Mouse (Mus musculus) small intestine, adult 2 months (tissue): ENCODE data around the gene Hist1h2ac. TPM values are rescaled to one million over a fixed set of nuclear protein-coding genes. Genes with fewer than 3 reads are reported as not detected.
A peak's percentile ranks its signal among the peaks of the same experiment; 100 is the strongest.

ENCODE experiments used
- H3K27ac ChIP-seq: fragments of 200-500 bp; 2 replicates; pipeline ENCODE4 v1.5.1; 2012; ENCODE audit warnings: low read depth, low read length, control low read depth, inconsistent platforms; ENCODE audit not compliant: insufficient read depth
- H3K27me3 ChIP-seq: fragments of 200-500 bp; 2 replicates; pipeline ENCODE4 v1.6.1; 2012; ENCODE audit warnings: mild to moderate bottlenecking, moderate library complexity, low read length, inconsistent platforms; ENCODE audit not compliant: control insufficient read depth, insufficient read depth
- H3K36me3 ChIP-seq: fragments of 200-500 bp; 2 replicates; pipeline ENCODE4 v1.6.1; 2012; ENCODE audit warnings: mild to moderate bottlenecking, low read length, control low read depth, inconsistent platforms; ENCODE audit not compliant: control insufficient read depth, insufficient read depth
- H3K4me1 ChIP-seq: fragments of 200-500 bp; 2 replicates; pipeline ENCODE4 v1.6.1; 2012; ENCODE audit warnings: low read length, inconsistent platforms, mixed read lengths; ENCODE audit not compliant: control insufficient read depth, insufficient read depth, insufficient read length
- H3K4me3 ChIP-seq: fragments of 200-500 bp; 2 replicates; pipeline ENCODE4 v1.5.1; 2012; ENCODE audit warnings: low read depth, mild to moderate bottlenecking, control low read depth, inconsistent platforms, low read length, moderate library complexity
- CTCF ChIP-seq: fragments of 200-500 bp; IDR thresholded peaks from 2 replicates; pipeline ENCODE4 v1.5.1; 2012; ENCODE audit warnings: low read depth, mild to moderate bottlenecking, control low read depth, inconsistent platforms, low read length, moderate library complexity, mixed read lengths; ENCODE audit not compliant: insufficient replicate concordance, insufficient read length; ENCODE audit errors: extremely low read depth
- POLR2A ChIP-seq: fragments of 200-500 bp; IDR thresholded peaks from 2 replicates; pipeline ENCODE4 v1.6.1; 2012; ENCODE audit warnings: low read depth, mild to moderate bottlenecking, control low read depth, inconsistent platforms, low read length, moderate library complexity
- WGBS: fragments of 180-500 bp; shearing (Covaris S2); methylation state at CpG from one replicate; pipeline ENCODE4 v1.1.7; 2018; 5-methylcytosine and 5-hydroxymethylcytosine counted together
- polyA plus RNA-seq: library from polyadenylated mRNA; depleted of rRNA; stranded (reverse); fragments of >200 nt; gene quantifications from 2 replicates; pipeline ENCODE4 v1.2.3, GENCODE M21; 2012; rRNA removed

Hist1h2ac gene
- polyA plus RNA-seq: 3.1 and 4.0 TPM in 2 replicates

GRCm38 (mm10) chr13:23683755-23684281, at the start of gene Hist1h2ac, which contains the start of gene Hist1h2bc:
TSS of gene Hist1h2ac (minus strand) at chr13:23683948.
TSS of gene Hist1h2bc (plus strand) at chr13:23684199.
- no peaks in the 10 kb centered on the region for H3K36me3 ChIP-seq
- 0 out of 2 replicates have a peak, but pooled peaks cover under 1% of the 10 kb centered on the region for H3K4me1 ChIP-seq
- peak within 1 kb of the TSS; percentile 99 for H3K27ac ChIP-seq
- TF ChIP-seq POLR2A (no peak; the same call in 1 of the 2 replicates), CTCF (no peak)
- H3K4me3 ChIP-seq: peak within 1 kb of the TSS; percentile 90
- H3K27me3 ChIP-seq: no peaks in the 10 kb centered on the region
- WGBS: under 1% methylated on average over 32 of the region's 32 CpGs

- no peaks in the 10 kb centered on the region for H3K36me3 ChIP-seq
- 24% methylated on average over 8 of the region's 8 CpGs for WGBS
- no peak for TF ChIP-seq POLR2A
- TF ChIP-seq CTCF: no peak
These were observed 48.5 kb upstream of the Hist1h2ac start for GRCm38 (mm10) chr13:23732156-23732804.

GRCm38 (mm10) chr13:23730479-23730878, 46.7 kb upstream of the Hist1h2ac start:
- no peaks in the 10 kb centered on the region for H3K36me3 ChIP-seq
- no peak overlapping the region for H3K27ac ChIP-seq
- H3K4me1 ChIP-seq: peaks cover 4% of the 10 kb centered on the region; the same call in 1 of the 2 replicates
- WGBS: 18% methylated on average over 8 of the region's 8 CpGs
- TF ChIP-seq POLR2A (no peak), CTCF (no peak)
- H3K4me3 ChIP-seq: 0 out of 2 replicates have a peak overlapping the region, but pooled peaks have one; percentile 7
- no peaks in the 10 kb centered on the region for H3K27me3 ChIP-seq

More at GRCm38 (mm10) chr13:23732156-23732804, 48.5 kb upstream of the Hist1h2ac start:
- Histone ChIP-seq H3K4me1 (peaks cover 4% of the 10 kb centered on the region; the same call in 1 of the 2 replicates), H3K4me3 (no peak overlapping the region), H3K27me3 (no peaks in the 10 kb centered on the region), H3K27ac (no peak overlapping the region)

DNA sequence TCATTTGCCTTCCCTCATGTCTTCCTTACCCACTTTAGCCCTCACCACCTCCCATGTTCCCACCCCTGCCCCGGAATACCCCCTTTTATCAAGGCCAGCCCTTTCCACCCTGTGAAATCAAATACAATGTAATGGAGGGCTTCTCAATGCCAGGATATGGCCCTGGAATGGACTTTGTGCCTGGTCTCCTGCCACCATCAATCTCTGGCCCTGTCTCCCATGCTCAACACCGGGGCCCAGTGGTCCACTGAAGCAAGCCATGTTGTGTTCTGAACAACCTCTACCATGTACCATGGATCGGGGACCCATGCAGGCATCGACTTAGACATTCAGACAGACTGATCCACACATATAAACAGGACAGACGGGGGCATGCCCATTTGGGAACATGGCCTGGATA, 46.0 kb upstream of the Hist1h2ac start:
- Histone ChIP-seq H3K4me3 (no peak overlapping the region), H3K4me1 (peaks cover 4% of the 10 kb centered on the region; the same call in 1 of the 2 replicates), H3K36me3 (no peaks in the 10 kb centered on the region), H3K27ac (no peak overlapping the region), H3K27me3 (no peaks in the 10 kb centered on the region)
- no peak for TF ChIP-seq CTCF
- TF ChIP-seq POLR2A: no peak
- WGBS: 88% methylated on average over 5 of the region's 5 CpGs

DNA sequence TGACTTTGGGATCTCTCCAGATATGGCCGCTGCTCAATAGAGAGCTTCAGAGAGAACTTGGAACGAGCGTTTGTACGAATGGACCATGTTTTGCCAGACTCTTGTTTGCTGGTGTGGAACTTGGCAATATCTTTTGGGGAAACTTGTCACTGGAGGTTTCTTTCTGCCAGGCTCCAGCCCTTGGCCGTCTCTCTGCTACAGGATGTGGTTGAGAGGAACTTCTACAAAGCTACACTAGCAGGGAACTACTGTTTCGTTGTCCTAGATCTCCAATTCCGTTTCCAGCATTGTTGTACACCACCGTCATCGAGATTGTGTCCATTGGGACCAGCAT, 45.4 kb upstream of the Hist1h2ac start:
- no peak overlapping the region for H3K27ac ChIP-seq
- no peak overlapping the region for H3K4me3 ChIP-seq
- WGBS: 80% methylated on average over 9 of the region's 9 CpGs
- no peaks in the 10 kb centered on the region for H3K36me3 ChIP-seq
- H3K27me3 ChIP-seq: no peaks in the 10 kb centered on the region
- H3K4me1 ChIP-seq: peaks cover 5% of the 10 kb centered on the region; the same call in 1 of the 2 replicates
- TF ChIP-seq POLR2A: no peak
- TF ChIP-seq CTCF: no peak

- Histone ChIP-seq H3K4me1 (peaks cover 10% of the 10 kb centered on the region; the same call in 1 of the 2 replicates), H3K27ac (peak overlapping the region; percentile 0; the same call in 1 of the 2 replicates), H3K27me3 (no peaks in the 10 kb centered on the region), H3K36me3 (no peaks in the 10 kb centered on the region), H3K4me3 (no peak overlapping the region)
- WGBS: 87% methylated on average over 18 of the region's 18 CpGs
- no peak for TF ChIP-seq CTCF
- TF ChIP-seq POLR2A: no peak
These were observed 44.9 kb upstream of the Hist1h2ac start for GRCm38 (mm10) chr13:23728472-23729191.

- H3K4me1 ChIP-seq: peaks cover 9% of the 10 kb centered on the region; the same call in 1 of the 2 replicates
- no peak overlapping the region for H3K27ac ChIP-seq
- no peaks in the 10 kb centered on the region for H3K36me3 ChIP-seq
- no peak for TF ChIP-seq POLR2A
- no peak for TF ChIP-seq CTCF
- no peaks in the 10 kb centered on the region for H3K27me3 ChIP-seq
- H3K4me3 ChIP-seq: no peak overlapping the region
- WGBS: 55% methylated on average over 1 of the region's 1 CpGs
These were observed 41.5 kb upstream of the Hist1h2ac start for GRCm38 (mm10) chr13:23725213-23725612.
